Mouse (Mus musculus) liver, embryonic 16.5 days (tissue): ENCODE results near the gene N4bp1. TPM values are rescaled to one million over a fixed set of nuclear protein-coding genes. Genes with fewer than 3 reads are reported as not detected.

Experiments used
- ATAC-seq: fragments of 200-750 bp; cut with Nextera tagmentation; 2 replicates; pipeline ENCODE4 v1.8.0; 2017; ENCODE audit warnings: low read depth, mild to moderate bottlenecking, moderate number of reproducible peaks, moderate library complexity
- H3K27ac ChIP-seq: fragments of 300-500 bp; sonication (generic); 2 replicates; pipeline ENCODE4 v1.5.1; 2014; ENCODE audit warnings: mild to moderate bottlenecking, low read length
- H3K27me3 ChIP-seq: fragments of 300-500 bp; sonication (generic); 2 replicates; pipeline ENCODE4 v1.6.1; 2014; ENCODE audit warnings: low read depth, low read length, mixed read lengths; ENCODE audit not compliant: control insufficient read depth, insufficient read depth
- H3K36me3 ChIP-seq: fragments of 300-500 bp; sonication (generic); 2 replicates; pipeline ENCODE4 v1.6.1; 2014; ENCODE audit warnings: mild to moderate bottlenecking; ENCODE audit not compliant: control insufficient read depth, insufficient read depth
- H3K4me1 ChIP-seq: fragments of 300-500 bp; sonication (generic); 2 replicates; pipeline ENCODE4 v1.6.1; 2014; ENCODE audit warnings: low read depth, low read length, mixed read lengths; ENCODE audit not compliant: control insufficient read depth
- H3K4me2 ChIP-seq: fragments of 300-500 bp; sonication (generic); 2 replicates; pipeline ENCODE4 v1.6.1; 2014; ENCODE audit warnings: low read depth, low read length, mixed read lengths
- H3K4me3 ChIP-seq: fragments of 300-500 bp; sonication (generic); 2 replicates; pipeline ENCODE4 v1.5.1; 2014; ENCODE audit warnings: low read depth, mild to moderate bottlenecking, low read length
- H3K9ac ChIP-seq: fragments of 300-500 bp; sonication (generic); 2 replicates; pipeline ENCODE4 v1.6.1; 2014; ENCODE audit warnings: low read depth, low read length
- H3K9me3 ChIP-seq: fragments of 300-500 bp; sonication (generic); replicated peaks from 2 replicates; pipeline ENCODE4 v1.6.1; 2016; ENCODE audit warnings: low read length; ENCODE audit not compliant: control insufficient read depth
- WGBS: fragments of 180-500 bp; shearing (Covaris S2); extraction: QIAGEN DNeasy Blood & Tissue Kit; methylation state at CpG from one replicate; pipeline ENCODE4 v1.1.7; 2014; ENCODE audit not compliant: insufficient replicate concordance; 5-methylcytosine and 5-hydroxymethylcytosine counted together
- polyA plus RNA-seq: library from polyadenylated mRNA; unstranded; fragments of >200 nt; fragmentation: Nextera tagmentation; extraction: Ambion mirVana; gene quantifications from 2 replicates; pipeline ENCODE4 v1.2.1, GENCODE M21; 2015

N4bp1 gene
- polyA plus RNA-seq, 1 experiment from 2014 or later = 2.2 TPM

- H3K4me2 ChIP-seq = no peak overlapping the region
- H3K4me3 ChIP-seq = no peak overlapping the region
- ATAC-seq = no peak
- H3K9ac ChIP-seq = no peak overlapping the region
- 63% methylated on average over 8 of the region's 8 CpGs for WGBS
- H3K4me1 ChIP-seq = no peaks in the 10 kb centered on the region
- peaks cover 6% of the 10 kb centered on the region; the same call in 1 of the 2 replicates for H3K36me3 ChIP-seq
- no peaks in the 10 kb centered on the region for H3K27me3 ChIP-seq
- no peaks in the 10 kb centered on the region for H3K9me3 ChIP-seq
- no peak overlapping the region for H3K27ac ChIP-seq
These were observed 41.2 kb downstream of the N4bp1 start for GRCm38 (mm10) chr8:86843896-86844295.

DNA sequence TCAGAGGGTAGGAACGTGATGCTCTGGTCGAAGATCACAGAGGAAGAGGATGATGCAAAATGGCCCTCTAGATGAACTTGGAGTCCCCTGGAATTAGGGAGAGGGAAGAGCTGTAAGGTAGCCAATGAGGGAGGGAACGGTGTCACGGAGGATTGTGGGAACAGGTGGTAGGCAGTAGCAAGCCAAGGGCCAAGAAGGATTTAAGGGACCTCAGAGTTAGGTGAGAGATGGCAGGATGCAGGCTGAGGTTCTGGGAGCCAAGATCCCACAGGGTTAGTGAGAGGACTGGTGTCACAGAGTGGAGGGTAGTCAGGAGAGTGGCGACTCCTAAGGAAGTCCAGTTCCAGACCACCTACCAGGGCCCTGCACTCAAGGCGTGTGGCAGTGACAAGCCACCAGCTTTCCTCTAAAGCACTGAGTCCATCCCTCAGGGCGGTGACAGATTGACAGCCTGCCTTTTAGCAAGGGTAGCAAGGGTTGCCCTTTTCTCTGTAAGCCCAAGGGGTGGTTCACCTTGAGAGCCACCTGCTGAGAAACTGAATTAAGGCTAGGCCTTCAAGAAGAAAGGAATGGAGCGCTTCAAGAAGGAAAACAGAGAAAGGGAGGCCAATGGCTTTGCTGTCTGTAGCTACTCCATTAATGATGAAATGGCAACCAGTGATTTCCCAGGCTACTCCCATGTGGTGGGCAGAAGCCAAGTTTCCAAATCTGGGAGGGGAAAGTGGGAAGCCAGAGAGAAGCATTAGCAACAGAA lies 43.3 kb downstream of the N4bp1 start:
- Histone ChIP-seq H3K27ac (no peak overlapping the region), H3K4me2 (no peak overlapping the region), H3K4me1 (no peaks in the 10 kb centered on the region), H3K27me3 (no peaks in the 10 kb centered on the region), H3K9ac (no peak overlapping the region), H3K9me3 (no peaks in the 10 kb centered on the region), H3K4me3 (no peak overlapping the region), H3K36me3 (peaks cover 6% of the 10 kb centered on the region; the same call in 1 of the 2 replicates)
- ATAC-seq = no peak
- WGBS = 77% methylated on average over 8 of the region's 8 CpGs

- H3K27ac ChIP-seq = no peak overlapping the region
- H3K4me3 ChIP-seq = no peak overlapping the region
- H3K27me3 ChIP-seq = no peaks in the 10 kb centered on the region
- no peaks in the 10 kb centered on the region for H3K4me1 ChIP-seq
- H3K4me2 ChIP-seq = no peak overlapping the region
- no peak overlapping the region for H3K9ac ChIP-seq
- no peak for ATAC-seq
- peaks cover 6% of the 10 kb centered on the region; the same call in 1 of the 2 replicates for H3K36me3 ChIP-seq
- H3K9me3 ChIP-seq = no peaks in the 10 kb centered on the region
- WGBS = 73% methylated on average over 12 of the region's 12 CpGs
These were observed 44.9 kb downstream of the N4bp1 start for GRCm38 (mm10) chr8:86840120-86840693.

DNA sequence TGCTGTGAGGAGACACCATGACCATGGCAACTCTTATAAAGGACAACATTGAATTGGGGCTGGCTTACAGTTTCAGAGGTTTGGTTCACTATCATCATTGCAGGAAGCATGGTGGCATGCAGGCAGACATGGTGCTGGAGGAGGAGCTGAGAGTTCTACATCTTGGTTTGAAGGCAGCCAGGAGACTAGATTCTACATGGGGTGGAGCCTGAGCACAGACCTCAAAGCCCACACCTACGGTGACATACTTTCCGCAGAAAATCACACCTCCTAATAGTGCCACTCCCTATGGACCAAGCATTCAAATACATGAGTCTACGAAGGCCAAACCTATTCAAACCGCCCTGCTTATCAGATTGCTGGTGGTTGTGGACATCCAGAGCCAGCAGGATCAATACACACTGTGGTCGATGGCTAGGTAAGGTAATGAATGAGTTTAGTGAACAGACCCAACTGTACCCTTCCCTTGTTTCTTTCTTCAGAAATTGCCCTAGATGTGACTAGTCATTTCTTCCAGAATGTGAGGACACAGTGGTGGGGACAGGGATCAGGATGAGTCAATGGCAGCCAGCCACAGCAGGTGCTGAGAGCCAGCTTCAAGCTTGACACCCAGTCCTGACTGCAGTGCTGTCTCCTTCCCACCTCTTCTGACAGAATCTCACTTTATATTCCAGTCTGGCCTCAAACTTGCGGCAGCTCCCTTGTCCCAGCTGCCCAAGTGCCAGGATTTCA lies 46.2 kb downstream of the N4bp1 start:
- WGBS = 70% methylated on average over 6 of the region's 6 CpGs
- no peak overlapping the region for H3K27ac ChIP-seq
- H3K4me1 ChIP-seq = no peaks in the 10 kb centered on the region

DNA sequence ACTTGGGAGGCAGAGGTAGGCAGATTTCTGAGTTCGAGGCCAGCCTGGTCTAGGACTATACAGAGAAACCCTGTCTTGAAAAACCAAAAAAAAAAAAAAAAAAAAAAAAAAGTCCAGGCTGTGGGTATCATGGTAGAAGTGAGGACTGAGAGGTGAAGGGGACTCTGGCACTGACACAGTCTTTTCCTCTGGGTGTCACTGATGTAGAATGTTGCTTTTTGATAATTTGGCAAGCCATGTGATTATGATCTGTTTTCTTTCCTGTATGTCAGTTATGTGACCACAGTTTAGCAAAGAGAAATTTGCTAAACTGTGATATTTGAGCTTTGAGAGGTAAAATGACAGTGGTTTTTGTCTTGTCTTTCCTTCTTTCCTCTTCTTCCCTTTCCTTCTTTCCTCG lies 47.8 kb downstream of the N4bp1 start:
- WGBS = 21% methylated on average over 2 of the region's 2 CpGs
- no peak overlapping the region for H3K27ac ChIP-seq

More for the DNA sequence above, 46.2 kb downstream of the N4bp1 start:
- Histone ChIP-seq H3K4me3 (no peak overlapping the region), H3K36me3 (peaks cover 2% of the 10 kb centered on the region; the same call in 1 of the 2 replicates), H3K4me2 (no peak overlapping the region), H3K9me3 (no peaks in the 10 kb centered on the region), H3K9ac (no peak overlapping the region), H3K27me3 (no peaks in the 10 kb centered on the region)
- ATAC-seq = no peak

DNA sequence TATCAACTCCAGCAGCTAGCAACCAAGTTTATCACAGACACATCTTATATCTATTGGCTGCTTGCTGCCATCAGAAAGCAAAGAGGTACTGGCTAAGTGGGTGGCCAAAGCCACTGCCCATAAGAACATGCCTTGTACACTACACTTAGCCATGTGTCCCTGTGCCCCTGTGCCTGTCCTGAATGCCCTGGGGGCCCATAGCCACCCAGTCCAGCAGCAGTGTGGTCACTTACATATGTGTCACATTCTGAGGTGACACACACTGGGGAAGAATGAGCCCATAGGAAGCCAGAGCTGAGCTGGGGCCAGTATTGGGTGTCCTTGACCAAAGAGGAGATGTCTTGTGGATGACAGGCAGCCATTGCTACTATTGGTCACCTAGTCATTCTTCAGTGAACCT lies 49.2 kb downstream of the N4bp1 start:
- Histone ChIP-seq H3K27me3 (no peaks in the 10 kb centered on the region), H3K36me3 (no peaks in the 10 kb centered on the region), H3K4me2 (no peak overlapping the region), H3K27ac (no peak overlapping the region), H3K4me1 (no peaks in the 10 kb centered on the region), H3K9me3 (no peaks in the 10 kb centered on the region), H3K9ac (no peak overlapping the region), H3K4me3 (no peak overlapping the region)
- ATAC-seq = no peak

More for the DNA sequence above, 47.8 kb downstream of the N4bp1 start:
- no peaks in the 10 kb centered on the region for H3K4me1 ChIP-seq
- no peak for ATAC-seq
- H3K4me2 ChIP-seq = no peak overlapping the region
- H3K36me3 ChIP-seq = no peaks in the 10 kb centered on the region; the same call in 1 of the 2 replicates
- no peaks in the 10 kb centered on the region for H3K27me3 ChIP-seq
- no peaks in the 10 kb centered on the region for H3K9me3 ChIP-seq
- H3K4me3 ChIP-seq = no peak overlapping the region
- no peak overlapping the region for H3K9ac ChIP-seq

- Histone ChIP-seq H3K4me3 (no peak overlapping the region), H3K9me3 (no peaks in the 10 kb centered on the region), H3K27ac (no peak overlapping the region), H3K4me2 (no peak overlapping the region), H3K36me3 (no peaks in the 10 kb centered on the region), H3K4me1 (no peaks in the 10 kb centered on the region), H3K27me3 (no peaks in the 10 kb centered on the region), H3K9ac (no peak overlapping the region)
- 60% methylated on average over 8 of the region's 8 CpGs for WGBS
- ATAC-seq = no peak
These were observed 50.4 kb downstream of the N4bp1 start for GRCm38 (mm10) chr8:86834496-86835260.

- ATAC-seq = no peak
- Histone ChIP-seq H3K9ac (no peak overlapping the region), H3K27me3 (no peaks in the 10 kb centered on the region), H3K4me1 (no peaks in the 10 kb centered on the region), H3K9me3 (no peaks in the 10 kb centered on the region), H3K4me2 (no peak overlapping the region), H3K4me3 (no peak overlapping the region), H3K27ac (no peak overlapping the region), H3K36me3 (no peaks in the 10 kb centered on the region)
- 61% methylated on average over 1 of the region's 1 CpGs for WGBS
These were observed 51.1 kb downstream of the N4bp1 start for GRCm38 (mm10) chr8:86833937-86834336.
